Mouse (Mus musculus): ENCODE data around the gene Pmf1. TPM values are rescaled to one million over a fixed set of nuclear protein-coding genes. Genes with fewer than 3 reads are reported as not detected.
"Not testable (repeated sequence)": the region's sequence is repeated elsewhere in the genome, so short reads cannot be mapped to it uniquely, and the experiment has no call there.

Pmf1 gene
- polyA plus RNA-seq, 1 experiment from 2014 or later = 30.6 TPM

GRCm38 (mm10) chr3:88395288-88395687 lies 14.8 kb downstream of the Pmf1 start:
- Histone ChIP-seq H3K9me3 (ENCODE audit: low read length) (no peaks in the 10 kb centered on the region), H3K36me3 (ENCODE audit: insufficient read depth, low read length) (no peaks in the 10 kb centered on the region), H3K4me3 (ENCODE audit: low read depth, low read length) (no peak overlapping the region), H3K9ac (replicated peaks; ENCODE audit: low read depth) (no peak overlapping the region), H3K4me1 (ENCODE audit: insufficient read depth, low read depth, low read length) (no peaks in the 10 kb centered on the region), H3K27me3 (replicated peaks; ENCODE audit: insufficient read depth, low read length) (no peaks in the 10 kb centered on the region), H3K4me2 (replicated peaks; ENCODE audit: low read depth, low read length) (no peak overlapping the region), H3K27ac (ENCODE audit: low read length) (no peak overlapping the region)
- no peak for ATAC-seq
- TF ChIP-seq CTCF (IDR thresholded peaks at IDR 0.05) (no peak), EP300 (IDR thresholded peaks at IDR 0.05) (no peak)
- DNase-seq (ENCODE audit: low spot score) = no peak
- 91% methylated on average over 6 of the region's 6 CpGs for WGBS

GRCm38 (mm10) chr3:88393776-88394375 lies 16.3 kb downstream of the Pmf1 start:
- ATAC-seq = no peak
- no peak for DNase-seq (ENCODE audit: low spot score)
- H3K9me3 ChIP-seq (ENCODE audit: low read length) = no peaks in the 10 kb centered on the region
- no peak overlapping the region for H3K4me3 ChIP-seq (ENCODE audit: low read depth, low read length)
- no peak overlapping the region for H3K27ac ChIP-seq (ENCODE audit: low read length)
- no peaks in the 10 kb centered on the region for H3K36me3 ChIP-seq (ENCODE audit: insufficient read depth, low read length)
- no peak overlapping the region for H3K4me2 ChIP-seq (replicated peaks; ENCODE audit: low read depth, low read length)
- TF ChIP-seq EP300 (IDR thresholded peaks at IDR 0.05) (no peak), CTCF (IDR thresholded peaks at IDR 0.05) (no peak)
- no peaks in the 10 kb centered on the region for H3K4me1 ChIP-seq (ENCODE audit: insufficient read depth, low read depth, low read length)
- no peak overlapping the region for H3K9ac ChIP-seq (replicated peaks; ENCODE audit: low read depth)
- 82% methylated on average over 9 of the region's 9 CpGs for WGBS
- H3K27me3 ChIP-seq (replicated peaks; ENCODE audit: insufficient read depth, low read length) = no peaks in the 10 kb centered on the region

DNA sequence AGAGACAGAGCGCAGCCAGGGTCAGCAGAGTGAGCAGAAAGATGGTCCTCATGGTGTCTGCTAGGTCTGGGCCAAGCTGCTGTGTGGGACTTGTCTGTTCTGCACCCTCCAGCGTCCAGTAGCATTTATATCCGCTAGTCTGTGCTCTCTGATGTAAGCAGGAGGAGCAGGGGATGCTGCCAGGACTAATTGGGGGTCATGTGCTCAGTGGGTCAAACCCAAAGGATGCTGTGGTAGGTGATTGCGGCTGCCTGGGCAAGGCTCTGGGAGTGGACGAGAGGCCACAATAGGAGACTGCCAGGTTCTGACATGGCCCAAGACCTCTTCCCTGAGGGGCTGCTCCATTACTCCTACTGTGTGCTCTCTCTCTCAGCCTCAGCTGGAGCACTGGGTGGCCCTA lies 25.8 kb downstream of the Pmf1 start, which contains the start of gene Bglap:
Bglap (minus strand) TSS at position 101 of the 400 bp plus-strand sequence.
- no peaks in the 10 kb centered on the region for H3K4me1 ChIP-seq (ENCODE audit: insufficient read depth, low read depth, low read length)
- H3K4me2 ChIP-seq (replicated peaks; ENCODE audit: low read depth, low read length) = no peak within 1 kb of the TSS
- WGBS = 71% methylated on average over 5 of the region's 5 CpGs
- H3K4me3 ChIP-seq (ENCODE audit: low read depth, low read length) = no peak within 1 kb of the TSS
- DNase-seq (ENCODE audit: low spot score) = no peak
- no peaks in the 10 kb centered on the region for H3K36me3 ChIP-seq (ENCODE audit: insufficient read depth, low read length)
- H3K27ac ChIP-seq (ENCODE audit: low read length) = no peak within 1 kb of the TSS
- no peaks in the 10 kb centered on the region for H3K9me3 ChIP-seq (ENCODE audit: low read length)
- no peak for TF ChIP-seq CTCF (IDR thresholded peaks at IDR 0.05)
- TF ChIP-seq EP300 (IDR thresholded peaks at IDR 0.05) = no peak
- no peak for ATAC-seq
- no peak within 1 kb of the TSS for H3K9ac ChIP-seq (replicated peaks; ENCODE audit: low read depth)
- no peaks in the 10 kb centered on the region for H3K27me3 ChIP-seq (replicated peaks; ENCODE audit: insufficient read depth, low read length)

DNA sequence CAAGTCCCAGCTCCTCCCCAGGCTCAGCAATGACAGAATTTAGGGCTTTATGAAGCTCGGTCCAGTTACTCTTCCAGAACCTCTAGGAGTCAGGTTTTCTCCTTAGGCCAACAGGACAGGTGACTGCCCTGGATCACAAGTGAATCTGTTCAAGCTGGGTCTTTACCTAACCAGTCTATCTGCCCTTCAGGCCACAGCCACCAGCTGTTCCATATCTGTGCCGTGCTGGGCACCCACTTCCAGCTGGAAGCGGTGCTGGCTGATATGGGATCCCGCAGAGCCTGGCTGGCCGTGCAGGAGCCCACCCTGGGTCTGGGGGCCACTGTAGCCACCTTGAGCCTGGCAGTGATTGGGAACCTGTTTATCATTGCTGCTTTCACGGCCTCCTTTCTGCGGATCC lies 27.7 kb downstream of the Pmf1 start:
- not testable (repeated sequence) for H3K4me3 ChIP-seq (ENCODE audit: low read depth, low read length); H3K27me3 ChIP-seq (replicated peaks; ENCODE audit: insufficient read depth, low read length); H3K9ac ChIP-seq (replicated peaks; ENCODE audit: low read depth); H3K36me3 ChIP-seq (ENCODE audit: insufficient read depth, low read length); H3K27ac ChIP-seq (ENCODE audit: low read length); H3K4me2 ChIP-seq (replicated peaks; ENCODE audit: low read depth, low read length); ATAC-seq; DNase-seq (ENCODE audit: low spot score); H3K4me1 ChIP-seq (ENCODE audit: insufficient read depth, low read depth, low read length); H3K9me3 ChIP-seq (ENCODE audit: low read length)
- WGBS = 25% methylated on average over 1 of the region's 7 CpGs

DNA sequence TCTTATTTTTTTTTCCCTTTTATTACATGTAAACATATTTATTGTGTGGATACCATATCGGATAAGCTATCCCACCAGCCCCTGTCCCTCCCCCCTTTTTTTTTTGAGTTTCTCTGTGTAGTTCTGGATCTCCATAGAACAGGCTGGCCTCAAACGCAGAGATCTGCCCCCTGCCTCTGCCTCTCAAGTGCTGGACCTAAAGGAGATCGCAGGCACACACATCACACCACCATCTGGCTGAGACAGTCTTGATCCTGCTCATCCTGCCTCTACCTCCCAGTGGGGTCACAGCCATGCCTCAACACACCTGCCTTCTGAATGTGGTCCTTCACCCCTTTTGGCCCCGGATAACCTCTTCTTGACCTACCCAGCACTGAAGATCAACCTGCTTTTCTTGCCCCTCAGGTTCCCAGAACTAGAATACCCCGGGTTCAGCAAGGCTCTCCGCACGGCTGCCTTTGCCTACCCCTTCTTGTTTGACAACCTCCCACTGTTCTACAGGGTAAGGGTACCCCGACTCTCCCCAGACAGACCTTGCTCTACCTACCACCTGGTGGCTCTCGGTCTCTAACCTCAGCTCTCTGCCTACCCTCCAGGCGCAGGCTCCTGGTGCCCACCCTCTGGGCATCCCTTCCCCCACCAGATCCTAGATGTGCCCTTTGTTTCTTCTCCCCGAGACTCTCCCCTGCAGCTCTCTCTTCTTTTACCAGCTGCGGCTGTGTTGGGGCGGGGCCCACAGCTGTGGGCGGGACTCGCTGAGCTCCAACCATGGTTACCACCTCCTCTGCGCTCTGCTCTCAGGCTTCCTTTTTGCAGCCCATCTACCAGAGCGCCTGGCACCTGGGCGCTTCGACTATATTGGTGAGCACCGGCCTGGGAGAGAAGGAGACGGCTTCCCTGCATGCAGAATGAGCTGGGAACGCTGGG lies 28.5 kb downstream of the Pmf1 start:
- not testable (repeated sequence) for H3K9me3 ChIP-seq (ENCODE audit: low read length); H3K9ac ChIP-seq (replicated peaks; ENCODE audit: low read depth); H3K27ac ChIP-seq (ENCODE audit: low read length); H3K36me3 ChIP-seq (ENCODE audit: insufficient read depth, low read length); H3K4me1 ChIP-seq (ENCODE audit: insufficient read depth, low read depth, low read length); H3K4me3 ChIP-seq (ENCODE audit: low read depth, low read length); H3K27me3 ChIP-seq (replicated peaks; ENCODE audit: insufficient read depth, low read length); H3K4me2 ChIP-seq (replicated peaks; ENCODE audit: low read depth, low read length)
- ATAC-seq (peak; percentile 88), DNase-seq (ENCODE audit: low spot score) (peak; percentile 45)
- 9% methylated on average over 18 of the region's 22 CpGs for whole genome bisulfite sequencing

DNA sequence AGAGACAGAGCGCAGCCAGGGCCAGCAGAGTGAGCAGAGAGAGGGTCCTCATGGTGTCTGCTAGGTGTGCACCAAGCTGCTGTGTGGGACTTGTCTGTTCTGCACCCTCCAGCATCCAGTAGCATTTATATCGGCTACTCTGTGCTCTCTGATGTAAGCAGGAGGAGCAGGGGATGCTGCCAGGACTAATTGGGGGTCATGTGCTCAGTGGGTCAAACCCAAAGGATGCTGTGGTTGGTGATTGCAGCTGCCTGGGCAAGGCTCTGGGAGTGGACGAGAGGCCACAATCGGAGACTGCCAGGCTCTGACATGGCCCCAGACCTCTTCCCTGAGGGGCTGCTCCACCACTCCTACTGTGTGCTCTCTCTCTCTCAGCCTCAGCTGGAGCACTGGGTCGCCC lies 31.5 kb downstream of the Pmf1 start, which contains the start of gene Bglap2:
Bglap2 (minus strand) TSS at position 101 of the 400 bp plus-strand sequence.
- not testable (repeated sequence) for H3K27ac ChIP-seq (ENCODE audit: low read length); H3K36me3 ChIP-seq (ENCODE audit: insufficient read depth, low read length); H3K4me2 ChIP-seq (replicated peaks; ENCODE audit: low read depth, low read length); H3K9ac ChIP-seq (replicated peaks; ENCODE audit: low read depth); DNase-seq (ENCODE audit: low spot score); H3K9me3 ChIP-seq (ENCODE audit: low read length); ATAC-seq; H3K4me3 ChIP-seq (ENCODE audit: low read depth, low read length); H3K27me3 ChIP-seq (replicated peaks; ENCODE audit: insufficient read depth, low read length); H3K4me1 ChIP-seq (ENCODE audit: insufficient read depth, low read depth, low read length)
- 70% methylated on average over 4 of the region's 5 CpGs for WGBS

- DNase-seq (ENCODE audit: low spot score); H3K36me3 ChIP-seq (ENCODE audit: insufficient read depth, low read length); H3K4me3 ChIP-seq (ENCODE audit: low read depth, low read length); ATAC-seq; H3K9ac ChIP-seq (replicated peaks; ENCODE audit: low read depth); H3K4me1 ChIP-seq (ENCODE audit: insufficient read depth, low read depth, low read length); H3K4me2 ChIP-seq (replicated peaks; ENCODE audit: low read depth, low read length); H3K9me3 ChIP-seq (ENCODE audit: low read length); H3K27ac ChIP-seq (ENCODE audit: low read length); H3K27me3 ChIP-seq (replicated peaks; ENCODE audit: insufficient read depth, low read length): not testable (repeated sequence)
- WGBS = 35% methylated on average over 5 of the region's 7 CpGs
Measured at GRCm38 (mm10) chr3:88376644-88377043, 33.5 kb downstream of the Pmf1 start.

DNA sequence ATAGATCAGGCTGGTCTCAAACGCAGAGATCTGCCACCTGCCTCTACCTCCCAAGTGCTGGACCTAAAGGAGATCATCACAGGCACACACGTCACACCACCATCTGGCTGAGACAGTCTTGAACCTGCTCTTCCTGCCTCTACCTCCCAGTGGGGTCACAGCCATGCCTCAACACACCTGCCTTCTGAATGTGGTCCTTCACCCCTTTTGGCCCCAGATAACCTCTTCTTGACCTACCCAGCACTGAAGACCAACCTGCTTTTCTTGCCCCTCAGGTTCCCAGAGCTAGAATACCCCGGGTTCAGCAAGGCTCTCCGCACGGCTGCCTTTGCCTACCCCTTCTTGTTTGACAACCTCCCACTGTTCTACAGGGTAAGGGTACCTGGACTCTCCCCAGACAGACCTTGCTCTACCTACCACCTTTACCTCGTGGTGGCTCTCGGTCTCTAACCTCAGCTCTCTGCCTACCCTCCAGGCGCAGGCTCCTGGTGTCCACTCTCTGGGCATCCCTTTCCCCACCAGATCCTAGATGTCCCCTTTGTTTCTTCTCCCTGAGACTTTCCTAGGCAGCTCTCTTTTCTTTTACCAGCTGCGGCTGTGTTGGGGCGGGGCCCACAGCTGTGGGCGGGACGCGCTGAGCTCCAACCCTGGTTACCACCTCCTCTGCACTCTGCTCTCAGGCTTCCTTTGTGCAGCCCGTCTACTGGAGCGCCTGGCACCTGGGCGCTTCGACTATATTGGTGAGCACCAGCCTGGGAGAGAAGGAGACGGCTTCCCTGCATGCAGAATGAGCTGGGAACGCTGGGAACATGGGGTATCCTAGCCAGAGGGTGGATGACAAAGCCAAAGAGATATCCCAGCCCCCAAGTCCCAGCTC lies 34.1 kb downstream of the Pmf1 start:
- 0 out of 2 replicates have a peak overlapping the region, but pooled peaks have one; percentile 11 for H3K4me2 ChIP-seq (replicated peaks; ENCODE audit: low read depth, low read length)
- not testable (repeated sequence) for H3K27me3 ChIP-seq (replicated peaks; ENCODE audit: insufficient read depth, low read length); H3K36me3 ChIP-seq (ENCODE audit: insufficient read depth, low read length); H3K4me1 ChIP-seq (ENCODE audit: insufficient read depth, low read depth, low read length); H3K27ac ChIP-seq (ENCODE audit: low read length); H3K9me3 ChIP-seq (ENCODE audit: low read length); H3K9ac ChIP-seq (replicated peaks; ENCODE audit: low read depth); H3K4me3 ChIP-seq (ENCODE audit: low read depth, low read length)
- DNase-seq (ENCODE audit: low spot score) (peak; percentile 68), ATAC-seq (peak; percentile 90)
- 8% methylated on average over 18 of the region's 19 CpGs for WGBS
